Mouse (Mus musculus) embryonic stem cell, embryonic (primary cell): ENCODE data around the gene Soga1.

ENCODE experiments used
- CTCF ChIA-PET, 4 experiments: fragments of 300-600 bp in 2 of 4; fragments of 350-600 bp in 2 of 4; sonication (Branson Sonifier 250); formaldehyde crosslinking; loops; one replicate each; lab custom pipeline; 2022; ENCODE audit warnings: inconsistent platforms in 2 of 4; lab: Charles Lee
- POLR2A ChIA-PET, 4 experiments: fragments of 300-600 bp in 2 of 4; fragments of 350-600 bp in 2 of 4; sonication (Branson Sonifier 250); formaldehyde crosslinking; loops; one replicate each; lab custom pipeline; 2022; ENCODE audit warnings: antibody characterized with exemption in 4 of 4, inconsistent platforms in 1 of 4; lab: Charles Lee

The Soga1 gene

DNA sequence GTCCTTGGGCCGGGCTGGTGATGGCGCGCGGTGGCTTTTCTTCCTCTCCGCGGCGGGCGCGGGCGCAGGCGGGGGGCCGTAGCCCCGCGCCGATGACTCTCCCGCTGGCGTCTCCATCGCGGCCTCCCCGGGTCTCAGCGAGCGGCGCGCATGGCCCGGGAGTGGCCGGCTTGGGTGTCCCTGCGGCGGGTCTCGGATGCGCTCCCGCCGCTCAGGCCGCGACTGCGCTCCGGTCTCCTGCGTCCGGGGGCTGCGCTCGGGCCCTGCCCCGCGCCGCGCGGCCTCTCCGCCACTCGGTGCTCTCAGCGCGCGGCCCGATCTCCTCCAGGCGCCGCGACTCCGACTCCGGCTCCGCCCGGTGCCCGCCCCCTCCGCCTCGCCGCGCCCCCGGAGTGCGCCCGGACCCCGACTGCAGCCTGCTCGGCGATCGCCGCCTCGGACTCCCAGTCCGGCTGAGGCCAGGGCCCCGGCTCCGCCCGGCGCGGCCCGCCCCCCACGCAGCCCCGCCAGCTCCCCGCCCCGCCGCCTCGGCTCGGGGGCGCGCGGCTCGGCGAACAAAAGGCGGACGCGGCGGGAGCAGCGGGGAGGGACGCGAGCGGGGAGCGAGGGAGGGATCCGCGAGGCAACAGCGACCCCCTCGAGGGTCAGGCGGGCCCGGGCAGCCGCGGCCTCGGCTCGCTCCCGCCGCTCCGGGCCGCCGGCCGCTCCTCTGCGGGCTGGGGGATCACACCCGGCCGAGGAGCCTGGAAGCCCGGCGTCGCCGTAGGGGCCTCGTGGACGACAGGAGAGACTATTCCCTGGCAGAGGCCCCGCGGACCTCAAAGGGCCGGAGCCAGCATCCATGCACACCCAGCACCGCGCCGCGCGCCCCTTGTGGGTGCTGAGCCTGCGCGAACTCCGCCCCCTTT lies at the start of gene Soga1:
Soga1 (minus strand) TSS at position 462 of the 908 bp plus-strand sequence.
- POLR2A ChIA-PET = interaction anchor here (0.5 to 2.4 kb wide), 10 partner anchors 13 to 658 kb away, joined by 3 to 8 read pairs (median 3); partner anchors contain the start of genes Epb41l1 (in 1 of the 4), Rab5if (in 1 of the 4) and Rbl1 (in 1 of the 4)
- CTCF ChIA-PET = interaction anchor here in 2 of 4 experiments (0.6 to 1.2 kb wide), 6 partner anchors 13 to 264 kb away, joined by 3 to 5 read pairs (median 3); no protein-coding TSS in a partner anchor

DNA sequence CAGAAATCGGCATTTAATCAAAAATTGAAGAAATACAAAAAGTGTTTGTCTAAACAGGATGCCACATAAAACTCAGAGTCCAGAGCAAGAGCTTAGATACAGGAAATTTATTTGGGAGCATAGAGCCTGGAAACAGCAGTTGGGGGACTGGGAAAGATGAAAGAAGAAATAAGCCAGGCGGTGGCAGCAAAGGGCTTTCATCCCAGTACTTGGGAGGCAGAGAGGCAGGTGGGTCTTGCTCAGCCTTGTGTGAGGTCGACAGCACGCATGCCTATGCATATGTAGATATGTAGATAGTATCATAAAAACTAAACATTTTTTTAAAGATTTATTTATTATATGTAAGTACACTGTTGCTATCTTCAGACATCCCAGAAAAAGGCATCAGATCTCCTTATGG lies 49.0 kb upstream of the Soga1 start:
- ChIA-PET CTCF (interaction anchor here in 1 of 4 experiments (1.5 kb wide), 1 partner anchor 11 kb away, joined by 3 read pairs; no protein-coding TSS in a partner anchor), POLR2A (no interaction called here)

DNA sequence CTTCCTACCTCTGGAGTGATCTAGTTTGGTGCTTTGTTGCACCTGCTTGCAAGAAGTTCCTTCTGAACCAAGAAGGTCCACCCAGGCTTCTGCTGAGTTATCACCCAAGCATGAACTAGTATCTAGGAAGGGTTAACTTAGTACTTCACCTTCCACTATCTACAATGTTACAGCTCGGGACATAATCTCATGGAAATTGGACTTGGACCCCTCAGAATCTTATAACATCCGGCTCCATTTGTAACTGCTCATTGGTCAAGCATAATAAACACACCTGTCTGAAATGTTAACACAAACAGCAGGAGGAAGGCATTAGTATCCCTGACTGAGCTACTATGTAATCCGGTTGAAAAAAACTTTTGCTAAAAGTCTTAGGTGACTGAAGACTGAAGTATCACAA lies 48.3 kb upstream of the Soga1 start:
- ChIA-PET CTCF (interaction anchor here in 1 of 4 experiments (1.0 to 1.5 kb wide), 2 partner anchors 10 to 11 kb away, joined by 3 to 6 read pairs; no protein-coding TSS in a partner anchor), POLR2A (interaction anchor here in 1 of 4 experiments (0.8 kb wide), 1 partner anchor 256 kb away, joined by 3 read pairs; no protein-coding TSS in a partner anchor)

DNA sequence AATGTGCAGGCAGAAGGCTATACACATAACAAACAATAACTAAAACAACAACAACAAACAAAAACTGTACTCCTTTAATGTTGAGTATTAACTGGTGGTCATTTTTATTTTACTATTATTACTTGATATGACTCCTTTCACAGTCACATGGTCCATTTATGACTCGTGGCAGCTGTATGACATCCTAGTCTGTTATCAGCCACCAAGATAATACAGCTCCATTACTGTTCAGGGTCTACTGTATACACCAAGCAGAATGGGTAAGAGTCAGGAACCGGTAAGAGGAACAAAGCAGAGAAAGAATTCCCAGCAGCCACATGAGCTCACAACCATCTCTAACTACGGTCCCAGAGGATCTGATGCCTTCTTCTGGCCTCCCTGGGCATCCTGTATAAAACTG lies 46.2 kb upstream of the Soga1 start:
- POLR2A ChIA-PET = interaction anchor here in 1 of 4 experiments (1.7 kb wide), 1 partner anchor 80 kb away, joined by 3 read pairs; no protein-coding TSS in a partner anchor
- CTCF ChIA-PET = no interaction called here

DNA sequence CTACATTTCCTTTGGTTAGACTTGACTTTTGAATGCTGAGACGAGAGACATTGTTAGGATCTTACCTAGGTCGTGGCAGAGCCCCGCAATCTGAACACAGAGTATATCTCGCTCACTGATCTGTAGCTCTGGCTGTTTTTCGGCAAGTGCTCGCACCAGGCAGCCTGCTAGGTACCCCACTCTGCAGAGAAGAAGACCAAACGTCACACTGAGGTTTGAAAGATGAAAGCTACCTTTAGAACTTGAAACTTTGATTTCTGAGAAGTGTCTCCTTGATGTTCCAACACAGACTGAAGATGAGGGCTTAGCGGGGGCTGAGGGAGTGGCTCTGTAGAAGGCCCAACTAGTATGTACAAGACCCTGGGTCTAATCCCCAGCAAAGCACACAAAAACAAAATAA lies 42.7 kb upstream of the Soga1 start:
- CTCF ChIA-PET = no interaction called here
- POLR2A ChIA-PET = no interaction called here

DNA sequence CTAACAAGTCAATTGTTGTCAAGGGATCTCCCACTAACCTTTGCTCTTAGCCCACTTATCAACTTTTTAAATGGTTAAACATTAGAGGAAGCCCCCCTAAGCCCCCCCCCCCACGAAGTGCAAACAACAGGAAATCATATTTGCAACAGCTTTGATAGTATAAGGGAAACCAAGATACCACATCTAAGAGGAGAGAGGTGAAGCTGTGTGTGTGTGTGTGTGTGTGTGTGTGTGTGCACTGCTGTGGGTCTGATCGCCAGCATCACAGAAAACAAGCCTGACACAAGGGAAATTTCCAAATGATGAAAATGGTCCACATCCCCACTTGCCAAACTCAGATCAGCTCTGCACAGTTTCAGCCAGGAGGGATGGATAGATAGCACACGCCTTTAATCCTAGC lies 40.0 kb upstream of the Soga1 start:
- ChIA-PET CTCF (interaction anchor here (0.6 to 1.1 kb wide), 10 partner anchors 31 to 449 kb away, joined by 3 to 7 read pairs (median 4); partner anchors contain the start of gene Rab5if (in 1 of the 4)), POLR2A (interaction anchor here in 3 of 4 experiments (0.6 to 1.1 kb wide), 6 partner anchors 13 to 942 kb away, joined by 3 to 6 read pairs (median 3); no protein-coding TSS in a partner anchor)

DNA sequence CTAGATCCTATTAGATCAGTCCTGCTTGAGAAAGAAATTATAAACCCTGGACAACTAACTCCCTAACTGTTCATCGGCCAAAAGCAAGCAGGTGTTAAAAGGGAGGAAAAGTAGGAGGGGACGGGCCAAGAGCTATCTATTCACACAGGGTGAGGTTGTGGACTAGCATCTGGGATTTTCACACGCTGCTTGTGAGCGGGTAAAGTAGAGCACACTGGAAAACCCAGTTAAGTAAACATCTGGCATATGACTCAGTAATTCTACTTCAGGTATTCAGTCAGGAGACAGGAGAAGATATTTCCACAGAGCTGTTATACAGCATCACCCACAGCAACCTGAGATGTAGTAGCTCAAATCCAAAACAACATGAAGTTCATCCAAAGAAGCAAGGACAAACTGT lies 39.5 kb upstream of the Soga1 start:
- ChIA-PET POLR2A (interaction anchor here in 2 of 4 experiments (0.6 to 1.1 kb wide), 2 partner anchors 73 to 455 kb away, joined by 3 read pairs; no protein-coding TSS in a partner anchor), CTCF (interaction anchor here in 2 of 4 experiments (0.5 to 1.1 kb wide), 3 partner anchors 226 to 343 kb away, joined by 3 to 5 read pairs (median 4); partner anchors contain the start of genes Myl9 (in 1 of the 2) and Rab5if (in 1 of the 2))

DNA sequence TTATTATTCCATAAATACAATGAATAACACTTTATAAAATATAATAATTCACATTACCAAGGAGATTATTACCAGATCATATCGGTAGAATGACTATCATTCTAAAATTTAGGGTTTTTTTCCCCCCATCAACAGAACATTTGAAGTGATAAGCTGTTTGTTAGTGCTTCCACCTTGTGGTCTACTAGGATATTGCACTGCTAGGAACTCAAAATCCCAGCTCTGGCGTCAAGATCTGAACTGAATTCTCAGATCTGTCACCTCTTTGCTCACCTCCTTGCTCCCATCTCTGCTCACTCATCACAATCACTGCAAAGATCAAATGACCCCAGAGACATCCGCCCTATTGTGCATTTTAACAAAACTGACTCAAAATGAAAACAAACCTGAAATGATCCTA lies 37.9 kb upstream of the Soga1 start:
- ChIA-PET POLR2A (interaction anchor here (0.6 to 1.8 kb wide), 8 partner anchors 9 to 277 kb away, joined by 3 to 5 read pairs (median 3); partner anchors contain the start of genes Rbl1 (in 3 of the 4) and Tgif2 (in 1 of the 4)), CTCF (interaction anchor here (0.5 to 1.9 kb wide), 44 partner anchors 9 to 710 kb away, joined by 3 to 18 read pairs (median 4); partner anchors contain the start of genes Rab5if (in 1 of the 4), Rbl1 (in 1 of the 4) and Samhd1 (in 1 of the 4))

DNA sequence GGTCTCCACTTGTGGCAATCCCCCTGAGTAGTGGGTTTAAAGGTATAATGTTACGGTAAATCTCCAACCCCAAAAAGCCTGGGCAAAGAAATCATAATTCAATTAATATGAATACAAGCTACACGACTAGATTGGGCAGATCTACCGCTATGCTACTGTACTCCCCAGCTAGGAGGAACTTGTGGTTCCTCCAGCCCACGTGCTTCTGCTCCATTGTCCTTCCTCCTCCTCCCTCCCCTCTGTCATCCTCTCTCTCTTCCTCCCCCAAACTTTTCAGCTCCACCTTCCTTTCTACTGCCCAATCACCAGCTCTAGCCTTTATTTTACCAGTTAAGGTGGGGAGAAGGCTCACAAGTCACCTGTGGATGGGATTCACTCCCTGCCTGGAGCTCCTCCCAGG lies 29.2 kb upstream of the Soga1 start:
- POLR2A ChIA-PET = interaction anchor here in 3 of 4 experiments (0.9 to 1.2 kb wide), 3 partner anchors 9 to 386 kb away, joined by 3 to 5 read pairs (median 4); no protein-coding TSS in a partner anchor
- CTCF ChIA-PET = interaction anchor here in 2 of 4 experiments (0.6 to 0.8 kb wide), 2 partner anchors 9 to 37 kb away, joined by 3 to 5 read pairs; no protein-coding TSS in a partner anchor

DNA sequence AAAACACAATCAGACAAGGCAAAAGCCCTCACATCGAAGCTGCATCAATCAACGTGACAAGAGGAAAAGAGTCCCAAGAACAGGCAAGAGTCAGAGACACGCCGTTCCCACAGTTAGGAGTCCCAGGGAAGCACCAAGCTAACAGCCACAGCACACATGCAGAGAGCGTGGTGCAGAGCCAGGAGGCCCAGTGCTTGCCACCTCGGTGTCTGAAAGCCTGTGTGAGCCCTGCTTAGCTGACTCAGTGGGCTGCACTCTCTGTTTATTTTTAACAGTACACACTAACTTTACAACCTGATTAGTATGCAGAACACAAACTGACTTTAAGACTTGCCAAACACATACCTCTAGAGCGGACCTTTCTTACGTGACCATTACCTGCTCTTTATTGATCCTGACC lies 25.4 kb upstream of the Soga1 start:
- POLR2A ChIA-PET = interaction anchor here in 2 of 4 experiments (0.6 to 1.5 kb wide), 3 partner anchors 10 to 1456 kb away, joined by 3 read pairs; no protein-coding TSS in a partner anchor
- CTCF ChIA-PET = interaction anchor here in 3 of 4 experiments (0.7 to 1.4 kb wide), 5 partner anchors 13 to 111 kb away, joined by 4 to 6 read pairs (median 4); no protein-coding TSS in a partner anchor

DNA sequence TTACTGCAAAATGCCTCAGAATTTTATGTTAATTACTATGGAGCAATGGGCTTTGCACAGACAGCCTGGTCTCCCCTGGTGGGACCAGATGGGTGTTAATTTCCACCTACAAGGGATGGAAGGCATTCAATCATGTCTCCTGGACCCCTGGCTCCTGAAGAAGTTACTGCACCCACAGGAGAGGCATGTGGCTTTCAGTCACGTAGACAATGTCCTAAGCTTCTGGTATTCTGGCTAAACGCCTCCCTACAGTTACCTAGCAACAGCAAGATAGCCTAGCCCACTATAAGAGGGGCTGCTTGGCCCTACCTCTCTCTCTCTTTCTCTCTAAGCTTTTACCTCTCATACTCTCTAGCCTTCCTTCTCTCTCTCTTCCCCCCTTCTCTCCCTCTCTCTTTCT lies 23.2 kb upstream of the Soga1 start:
- CTCF ChIA-PET = interaction anchor here in 2 of 4 experiments (0.6 to 3.7 kb wide), 6 partner anchors 13 to 233 kb away, joined by 4 to 18 read pairs (median 6); partner anchors contain the start of gene Samhd1 (in 1 of the 2)
- POLR2A ChIA-PET = interaction anchor here (0.6 to 3.1 kb wide), 5 partner anchors 10 to 239 kb away, joined by 3 to 11 read pairs (median 3); no protein-coding TSS in a partner anchor

DNA sequence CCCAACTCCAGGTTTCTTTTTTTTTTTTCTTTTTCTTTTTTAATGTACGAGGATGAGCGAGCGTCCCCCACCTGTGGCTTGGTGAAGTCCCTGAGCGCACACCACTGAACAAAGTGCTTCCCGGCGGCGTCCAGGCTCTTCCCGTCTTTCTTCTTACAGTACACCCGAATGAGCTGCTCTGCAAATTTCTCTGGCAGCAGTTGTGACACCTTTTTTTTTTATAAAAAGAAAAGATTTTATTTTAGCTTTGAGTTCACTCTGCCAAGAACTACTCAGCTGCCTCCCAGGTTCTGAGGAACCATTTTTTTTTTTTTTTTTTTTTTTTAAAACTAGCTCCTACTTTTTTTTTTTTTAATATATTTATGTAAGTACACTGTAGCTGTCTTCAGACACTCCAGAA lies 22.6 kb upstream of the Soga1 start:
- POLR2A ChIA-PET = interaction anchor here (0.6 to 3.1 kb wide), 8 partner anchors 10 to 655 kb away, joined by 3 to 11 read pairs (median 3); no protein-coding TSS in a partner anchor
- CTCF ChIA-PET = interaction anchor here in 3 of 4 experiments (0.6 to 3.7 kb wide), 10 partner anchors 13 to 419 kb away, joined by 3 to 18 read pairs (median 4); partner anchors contain the start of gene Samhd1 (in 1 of the 3)

DNA sequence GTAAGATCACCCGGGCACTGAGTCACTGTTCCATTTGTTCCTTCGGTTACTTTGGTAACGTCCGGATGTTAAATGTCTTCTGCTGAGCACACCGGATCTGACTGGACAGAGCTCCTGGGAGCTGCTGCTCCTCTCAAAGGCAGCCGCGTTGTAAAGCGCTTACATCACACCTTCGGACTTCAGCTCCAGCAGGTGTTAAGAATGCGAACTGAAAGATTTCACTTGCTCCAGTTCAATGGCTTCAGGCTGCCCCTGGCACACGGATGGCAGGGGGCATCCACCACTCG lies 21.2 kb upstream of the Soga1 start:
- POLR2A ChIA-PET = interaction anchor here in 3 of 4 experiments (0.6 to 3.1 kb wide), 21 partner anchors 10 to 466 kb away, joined by 3 to 11 read pairs (median 4); partner anchors contain the start of genes Rbl1 (in 2 of the 3), Rab5if (in 1 of the 3), Soga1 (in 1 of the 3) and Tgif2 (in 1 of the 3)
- CTCF ChIA-PET = interaction anchor here in 3 of 4 experiments (0.5 to 3.7 kb wide), 8 partner anchors 16 to 1158 kb away, joined by 3 to 18 read pairs (median 4); no protein-coding TSS in a partner anchor

DNA sequence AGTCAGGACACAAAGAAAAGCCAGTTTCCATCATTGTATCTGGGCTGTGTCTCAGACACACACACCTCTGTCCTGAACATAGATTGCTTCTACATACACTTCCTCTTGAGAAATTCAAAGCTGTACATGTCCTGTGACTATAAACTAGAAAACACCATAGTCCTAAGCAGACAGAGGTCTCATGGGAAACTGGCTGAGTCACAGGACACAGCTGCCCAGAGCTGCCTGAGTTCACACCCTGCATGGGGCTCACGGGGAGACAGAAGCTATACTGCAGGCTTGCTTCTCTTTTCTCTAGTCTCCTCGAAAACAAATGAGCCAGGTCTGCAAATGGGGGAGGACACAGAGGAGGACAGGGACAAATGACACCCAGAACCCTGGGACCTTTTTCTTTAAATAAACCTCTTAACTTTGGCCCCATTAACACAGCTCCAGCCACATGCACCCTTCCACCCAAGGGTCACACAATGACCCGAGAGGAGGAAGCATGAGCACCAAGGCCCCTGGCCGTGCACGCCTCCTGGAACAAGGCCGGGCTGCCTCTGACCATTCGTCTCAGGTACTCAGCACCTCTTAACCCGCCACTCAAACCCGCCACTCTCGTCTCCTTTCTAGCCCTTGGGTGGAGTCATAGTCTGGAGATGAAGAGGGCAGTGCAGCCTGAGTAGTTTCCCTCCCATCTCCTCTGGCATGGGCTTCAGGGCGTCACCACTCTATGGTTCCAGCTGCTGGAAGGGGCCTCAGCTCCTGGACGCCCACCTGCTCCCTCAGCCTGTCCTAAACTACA lies 20.7 kb upstream of the Soga1 start:
- ChIA-PET CTCF (interaction anchor here in 3 of 4 experiments (0.8 to 3.7 kb wide), 7 partner anchors 17 to 196 kb away, joined by 3 to 18 read pairs (median 4); no protein-coding TSS in a partner anchor), POLR2A (interaction anchor here in 2 of 4 experiments (0.6 to 3.1 kb wide), 22 partner anchors 9 to 484 kb away, joined by 3 to 11 read pairs (median 4); partner anchors contain the start of genes Rbl1 (in 2 of the 2), Rab5if (in 1 of the 2), Soga1 (in 1 of the 2) and Tgif2 (in 1 of the 2))

DNA sequence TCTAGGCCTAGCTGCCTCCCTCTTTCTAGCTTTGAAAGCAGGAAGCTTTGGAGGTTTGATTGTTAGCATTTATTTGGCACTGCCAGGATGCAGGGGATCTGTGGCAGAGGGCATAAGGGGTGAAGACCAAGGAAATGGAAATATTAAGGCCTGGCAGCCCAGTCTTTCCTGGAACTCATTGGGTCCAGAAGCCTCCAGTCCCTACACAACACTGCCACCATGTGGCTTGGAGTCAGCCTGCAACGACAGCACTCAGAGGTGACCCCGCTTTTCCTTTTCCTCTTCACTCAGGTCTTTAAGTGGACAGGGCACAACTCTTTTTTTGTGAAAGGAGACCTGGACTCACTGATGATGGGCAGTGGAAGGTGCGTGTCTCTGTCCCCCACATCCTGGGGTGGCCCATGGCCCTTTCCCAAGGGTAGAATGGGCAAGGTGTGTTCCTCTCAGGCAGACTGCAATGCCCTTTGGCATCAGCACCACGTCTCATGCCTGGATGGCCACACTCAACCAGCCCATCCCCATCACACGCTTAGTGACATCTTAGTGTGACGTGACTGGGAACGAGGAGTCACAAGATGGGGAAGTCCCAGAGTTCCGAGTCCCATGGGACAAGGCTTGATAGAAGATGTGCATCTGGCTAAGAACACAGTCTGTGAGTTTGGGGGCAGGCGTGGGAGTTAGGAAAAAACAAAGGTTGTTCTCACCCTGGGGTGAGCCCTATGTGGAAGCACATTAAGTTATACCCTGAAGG lies 16.1 kb upstream of the Soga1 start:
- CTCF ChIA-PET = interaction anchor here in 3 of 4 experiments (0.6 to 2.5 kb wide), 6 partner anchors 22 to 192 kb away, joined by 3 to 8 read pairs (median 6); no protein-coding TSS in a partner anchor

DNA sequence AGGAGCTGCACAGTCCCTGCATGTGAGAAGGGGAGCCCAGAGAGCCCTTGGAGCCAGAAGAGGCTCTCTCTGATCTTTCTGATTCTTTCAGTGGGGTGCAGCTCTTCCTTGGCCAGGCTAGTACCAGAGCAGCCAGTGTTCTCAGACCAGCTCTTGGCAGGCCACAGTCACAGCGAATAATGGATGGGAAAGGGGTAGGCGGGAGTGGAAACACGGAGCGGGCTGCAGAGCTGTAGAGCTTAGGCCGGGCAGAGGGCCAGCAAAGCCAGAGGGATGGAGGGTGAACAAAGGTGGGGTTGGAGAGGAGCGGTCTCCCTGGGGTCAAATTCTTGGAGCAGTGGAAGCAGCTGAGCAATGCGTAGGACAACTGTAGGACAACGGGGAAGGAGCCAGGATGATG lies 13.0 kb upstream of the Soga1 start:
- ChIA-PET CTCF (interaction anchor here (1.0 to 1.8 kb wide), 8 partner anchors 12 to 282 kb away, joined by 3 to 7 read pairs (median 4); no protein-coding TSS in a partner anchor), POLR2A (interaction anchor here in 3 of 4 experiments (0.6 to 1.9 kb wide), 9 partner anchors 10 to 186 kb away, joined by 3 to 7 read pairs (median 4); partner anchors contain the start of genes Rpn2 (in 1 of the 3) and Soga1 (in 1 of the 3))

More for the DNA sequence above, 16.1 kb upstream of the Soga1 start:
- POLR2A ChIA-PET = interaction anchor here in 1 of 4 experiments (1.2 kb wide), 1 partner anchor 51 kb away, joined by 3 read pairs; no protein-coding TSS in a partner anchor
